Mouse (Mus musculus): Measurements from ENCODE around the gene Smyd2. TPM values are rescaled to one million over a fixed set of nuclear protein-coding genes. Genes with fewer than 3 reads are reported as not detected.

The Smyd2 gene
- 51.3 and 61.0 TPM in 2 replicates for polyA plus RNA-seq (2012; rRNA removed)

DNA sequence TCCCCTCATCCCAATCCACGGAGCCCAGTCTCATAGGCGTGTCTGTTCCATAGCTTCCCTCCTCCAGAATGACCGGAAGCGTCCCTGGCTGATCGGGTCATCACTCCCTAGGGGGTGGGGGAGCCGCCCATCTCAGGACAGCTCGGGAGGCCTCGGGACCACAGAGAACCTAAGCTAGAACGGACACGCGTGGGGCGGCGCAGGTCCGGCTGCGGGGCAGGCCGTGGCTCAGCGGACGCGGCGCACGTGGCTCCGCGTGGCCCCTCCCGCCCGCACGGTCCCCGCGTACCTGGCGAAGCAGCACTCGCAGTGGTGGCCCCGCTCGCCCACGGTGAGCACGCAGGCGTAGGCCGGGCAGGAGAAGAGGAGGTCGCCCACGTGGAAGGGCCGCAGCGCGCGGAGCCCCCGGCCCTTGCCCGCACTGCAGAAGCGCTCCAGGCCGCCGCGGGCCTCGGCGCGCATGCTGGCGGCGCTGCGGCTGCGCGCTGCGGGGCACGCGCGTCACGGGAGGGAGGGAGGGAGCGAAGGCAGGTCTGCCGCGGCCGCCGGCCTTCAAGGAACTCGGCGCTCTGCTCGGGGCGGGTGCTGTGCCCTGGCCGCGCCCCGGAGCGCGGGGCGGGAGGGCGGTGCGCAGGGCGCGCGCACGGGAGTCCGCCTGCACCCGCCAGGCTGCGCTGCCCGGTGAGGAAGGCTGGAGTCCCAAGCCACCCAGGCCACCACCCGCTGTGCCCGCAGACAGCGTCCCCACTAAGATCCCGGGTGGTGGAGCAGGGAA is at the start of gene Smyd2:
Smyd2 (minus strand) TSS at position 546 of the 775 bp plus-strand sequence.

Other genes starting within 250 kb of the Smyd2 start
- gene Cenpf, start 234.3 kb downstream of the Smyd2 start, polyA plus RNA-seq (2012; rRNA removed): 35.8 and 53.5 TPM in 2 replicates
- 5.1 and 9.3 TPM in 2 replicates for gene Ptpn14, start 194.1 kb downstream of the Smyd2 start, polyA plus RNA-seq (2012; rRNA removed)
- 6.5 and 6.6 TPM in 2 replicates for gene Prox1, start 248.4 kb upstream of the Smyd2 start, polyA plus RNA-seq (2012; rRNA removed)

Measured in central nervous system, embryonic 11.5 days (tissue).